Mouse (Mus musculus) monocyte, adult 5-6 weeks (primary cell): Measurements from ENCODE around the gene Utp15. TPM values are rescaled to one million over a fixed set of nuclear protein-coding genes. Genes with fewer than 3 reads are reported as not detected.
A peak's percentile ranks its signal among the peaks of the same experiment; 100 is the strongest.

Experiments
- ATAC-seq: fragments of 153-309, 156-312 bp; replicated peaks from 2 replicates; pipeline ENCODE4 v1.8.0; 2017; ENCODE audit warnings: mild to moderate bottlenecking; ENCODE audit not compliant: low TSS enrichment, insufficient number of reproducible peaks, severe bottlenecking, poor library complexity, low FRiP score
- total RNA-seq: library from RNA; stranded (forward); fragments of 200-1000, 200-491, 200-594 nt; gene quantifications from 3 replicates; pipeline ENCODE4 v1.2.3, GENCODE M21; 2017

The Utp15 gene
- 25.2 to 29.2 TPM (median 28.7 TPM) in 3 replicates for total RNA-seq

DNA sequence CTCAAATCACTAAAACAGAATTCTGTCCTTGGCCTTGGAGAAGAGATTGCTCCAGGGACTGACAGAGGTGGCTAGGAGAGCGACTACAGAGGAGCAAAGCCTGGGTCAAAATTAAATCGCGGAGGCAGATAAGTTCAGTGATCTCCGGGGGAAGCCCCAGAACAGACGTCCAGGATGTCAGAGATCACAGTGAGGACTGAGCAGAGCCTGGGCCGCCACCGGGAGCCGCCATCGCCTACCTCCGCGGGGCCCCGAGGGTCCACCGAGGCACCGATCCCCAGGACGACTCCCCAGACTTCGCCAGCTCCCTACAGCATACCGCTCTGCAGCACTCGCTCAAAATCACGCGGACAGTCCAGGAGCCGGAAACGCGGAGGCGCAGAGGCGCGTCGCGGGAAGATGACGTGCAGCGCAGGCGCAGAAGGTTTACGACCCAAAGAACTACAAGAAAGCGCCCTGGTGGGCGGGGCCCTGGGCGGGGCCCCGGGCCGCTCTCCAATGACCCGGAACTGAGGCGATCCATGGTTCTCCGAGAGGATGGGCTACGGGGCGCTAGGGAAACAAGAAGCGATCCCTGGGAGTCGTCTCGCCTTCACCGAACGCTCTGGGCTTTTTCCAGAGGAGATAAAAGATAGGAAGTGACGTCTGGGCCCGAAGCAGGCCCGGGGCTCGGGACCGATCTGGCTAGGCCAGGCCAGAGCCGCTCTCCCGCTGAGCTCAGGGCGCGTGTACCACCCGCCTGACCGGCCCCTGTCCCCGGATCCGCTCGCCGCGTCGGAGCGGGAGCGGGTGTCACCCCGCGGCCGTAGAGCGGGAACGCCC lies at the start of gene Utp15, which contains the start of gene Ankra2:
TSS of gene Utp15 (minus strand) at position 406 of the 822 bp plus-strand sequence.
TSS of gene Ankra2 (plus strand) at position 439 of the 822 bp plus-strand sequence.
- ATAC-seq = peak; percentile 88

GRCm38 (mm10) chr13:98311597-98311996 lies 48.8 kb upstream of the Utp15 start:
- no peak for ATAC-seq

DNA sequence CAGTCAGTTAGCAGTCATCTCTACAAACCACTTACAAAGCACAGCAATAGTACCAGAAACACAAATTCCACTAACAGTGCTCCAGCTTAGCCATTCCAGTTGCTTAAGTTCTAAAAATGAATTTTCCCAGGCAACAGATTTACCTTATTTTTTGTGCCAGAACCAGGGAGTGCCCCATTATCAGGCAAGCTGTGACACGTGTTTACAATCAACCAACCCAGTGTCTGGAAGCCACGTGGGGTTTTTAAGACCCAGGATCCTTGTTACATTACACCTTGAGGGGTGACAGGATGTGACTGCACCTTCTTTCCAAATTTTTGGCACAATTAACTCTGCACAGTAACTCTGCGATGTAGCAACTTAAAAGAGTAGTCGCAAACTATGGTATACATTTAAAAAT lies 45.9 kb upstream of the Utp15 start:
- ATAC-seq = no peak

DNA sequence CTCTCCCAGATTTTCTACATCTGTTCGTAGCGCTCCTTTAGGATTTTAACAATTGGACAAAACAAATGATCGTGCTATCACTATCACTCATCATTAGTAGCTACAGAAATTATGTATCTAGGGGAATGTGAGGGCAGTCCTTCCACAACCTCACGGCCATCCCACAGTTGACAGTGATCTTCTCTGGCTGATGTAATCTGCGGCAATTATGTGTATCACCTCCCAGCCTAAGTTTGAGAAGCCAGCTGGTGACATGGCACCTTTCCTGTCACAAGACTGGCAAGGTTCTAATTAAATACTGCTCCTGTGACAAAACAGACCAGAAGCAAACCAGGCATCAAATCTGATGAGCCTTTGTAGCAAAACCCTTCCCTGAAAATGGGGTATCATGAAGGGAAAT lies 45.2 kb upstream of the Utp15 start:
- no peak for ATAC-seq

GRCm38 (mm10) chr13:98306852-98307475 lies 44.1 kb upstream of the Utp15 start:
- ATAC-seq = no peak

DNA sequence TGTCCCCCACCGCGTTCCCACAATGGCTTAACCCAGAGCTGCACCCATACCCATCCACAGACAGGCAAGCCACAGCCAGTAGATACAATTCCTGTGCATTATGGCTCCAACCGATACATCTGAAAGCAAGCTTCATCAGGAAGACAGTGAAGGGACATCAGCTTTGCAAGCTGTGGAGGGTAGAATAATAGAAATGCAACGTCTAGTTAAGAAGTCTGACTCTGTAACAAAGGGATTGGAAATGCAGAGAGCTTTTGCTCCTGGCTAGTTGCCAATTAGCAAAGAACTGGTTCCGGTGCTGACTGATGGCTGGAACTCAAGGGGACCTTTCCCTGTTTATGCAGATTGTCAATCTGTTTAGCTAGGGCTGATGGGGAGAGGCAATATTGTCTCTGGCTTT lies 43.6 kb upstream of the Utp15 start:
- no peak for ATAC-seq

- no peak for ATAC-seq
These were observed 42.4 kb upstream of the Utp15 start for GRCm38 (mm10) chr13:98305257-98305656.

DNA sequence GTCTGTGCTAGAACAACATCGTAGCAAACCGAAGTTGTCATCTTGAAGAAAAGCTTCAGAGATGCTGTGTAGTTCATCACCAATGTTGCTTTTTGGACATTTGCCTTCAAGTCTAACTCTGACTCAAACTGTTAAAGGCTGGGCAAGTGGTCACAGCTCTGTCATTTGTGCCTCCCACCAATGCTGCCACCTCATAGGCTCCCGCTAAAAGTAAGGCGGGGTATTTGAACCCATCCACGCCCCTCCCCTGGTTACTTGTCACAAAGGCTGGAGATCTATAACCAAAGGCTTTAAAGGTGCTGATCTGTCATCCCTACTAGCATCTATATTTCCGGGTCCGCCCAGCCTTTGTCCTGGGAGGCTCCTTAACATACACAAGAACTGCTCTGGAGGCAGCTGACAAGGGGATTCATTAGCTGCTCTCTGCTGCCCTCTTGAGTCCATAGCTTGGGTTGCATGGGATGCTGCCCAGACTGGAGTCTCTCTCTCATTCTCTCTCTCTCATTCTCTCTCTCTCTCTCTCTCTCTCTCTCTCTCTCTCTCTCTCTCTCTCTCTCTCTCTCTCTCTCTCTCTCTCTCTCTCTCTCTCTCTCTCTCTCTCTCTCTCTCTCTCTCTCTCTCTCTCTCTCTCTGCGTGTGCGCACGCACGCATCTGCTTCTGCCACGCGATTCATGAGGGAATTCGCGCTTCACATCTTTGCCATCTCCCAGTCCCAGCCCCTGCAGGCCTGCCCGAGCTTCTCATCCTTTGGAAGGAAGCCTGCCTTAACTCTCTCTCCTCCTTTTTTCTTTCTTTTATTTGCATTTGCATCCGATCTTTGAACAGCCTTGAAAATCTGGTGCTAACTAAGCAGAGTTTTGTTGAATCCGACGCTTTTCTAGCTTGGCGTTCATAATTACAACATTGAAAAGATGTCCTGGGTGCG lies 36.3 kb upstream of the Utp15 start:
- ATAC-seq = peak; percentile 86

- ATAC-seq = no peak
These were observed 35.1 kb upstream of the Utp15 start for GRCm38 (mm10) chr13:98297883-98298482.

DNA sequence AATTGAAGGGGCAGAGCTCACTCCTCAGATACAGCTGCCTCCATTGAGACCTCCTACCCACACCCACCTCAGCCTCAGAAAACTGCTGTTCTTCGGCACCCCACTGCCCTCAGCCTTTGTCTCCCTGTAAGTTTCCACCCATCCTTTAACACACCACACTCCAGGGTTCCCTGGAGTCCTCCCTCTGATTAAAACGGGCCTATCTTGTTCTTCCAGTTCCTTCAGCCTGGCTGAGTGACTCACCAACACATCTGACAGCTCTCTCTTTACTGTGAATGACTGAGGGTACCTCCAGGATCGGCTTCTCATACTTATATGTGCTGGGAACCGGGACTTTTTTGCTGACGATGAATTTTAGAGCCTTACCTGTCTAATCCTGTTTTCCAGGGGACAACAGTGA lies 33.2 kb upstream of the Utp15 start:
- no peak for ATAC-seq

- ATAC-seq = peak; percentile 68
These were observed 28.9 kb upstream of the Utp15 start for GRCm38 (mm10) chr13:98291712-98292111.

DNA sequence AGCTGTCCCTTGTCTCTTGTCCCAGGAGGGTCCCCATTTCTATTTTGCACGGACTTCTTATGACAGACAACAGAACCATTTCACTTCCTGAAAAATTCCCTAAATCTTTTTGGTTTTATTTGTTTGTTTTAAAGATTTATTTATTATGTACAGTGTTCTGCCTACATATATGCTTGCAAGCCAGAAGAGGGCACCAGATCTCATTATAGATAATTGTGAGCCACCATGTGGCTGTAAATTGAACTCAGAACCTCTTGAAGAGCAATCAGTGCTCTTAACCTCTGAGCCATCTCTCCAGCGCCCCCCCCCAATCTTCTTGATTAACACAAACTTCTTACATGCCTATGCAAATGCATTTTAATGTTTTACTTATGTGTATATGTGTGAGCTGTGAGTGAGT lies 27.9 kb upstream of the Utp15 start:
- no peak for ATAC-seq

DNA sequence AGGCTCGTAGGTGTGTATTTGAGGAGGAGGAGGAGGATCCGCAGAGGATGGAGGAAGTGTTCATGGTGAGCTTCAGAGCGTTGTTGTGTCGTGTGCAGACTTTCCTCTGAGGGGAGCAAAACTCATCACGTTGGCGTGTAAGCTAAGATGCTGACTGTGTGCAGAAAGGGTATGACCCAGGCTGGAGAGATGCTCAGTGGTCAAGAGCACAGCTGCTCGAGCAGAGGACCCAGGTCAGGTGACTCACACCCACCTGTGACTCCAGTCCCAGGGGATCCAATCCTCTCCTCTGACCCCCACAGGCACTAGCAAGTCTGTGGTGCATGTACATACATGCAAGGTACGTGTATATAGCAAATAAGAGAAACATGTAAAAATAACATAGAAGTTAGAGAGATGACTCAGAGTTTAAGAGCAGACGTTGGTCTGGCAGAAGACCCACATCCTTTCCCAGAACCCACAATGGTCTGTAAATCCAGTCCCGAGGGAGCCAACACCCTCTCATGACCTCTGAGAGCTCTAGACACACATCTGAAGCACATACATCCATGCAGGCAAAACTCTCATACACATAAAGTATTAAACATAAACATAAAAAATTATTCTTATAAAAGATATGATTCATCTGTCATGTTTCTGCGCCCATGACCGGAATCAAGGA lies 18.3 kb upstream of the Utp15 start:
- ATAC-seq = no peak

DNA sequence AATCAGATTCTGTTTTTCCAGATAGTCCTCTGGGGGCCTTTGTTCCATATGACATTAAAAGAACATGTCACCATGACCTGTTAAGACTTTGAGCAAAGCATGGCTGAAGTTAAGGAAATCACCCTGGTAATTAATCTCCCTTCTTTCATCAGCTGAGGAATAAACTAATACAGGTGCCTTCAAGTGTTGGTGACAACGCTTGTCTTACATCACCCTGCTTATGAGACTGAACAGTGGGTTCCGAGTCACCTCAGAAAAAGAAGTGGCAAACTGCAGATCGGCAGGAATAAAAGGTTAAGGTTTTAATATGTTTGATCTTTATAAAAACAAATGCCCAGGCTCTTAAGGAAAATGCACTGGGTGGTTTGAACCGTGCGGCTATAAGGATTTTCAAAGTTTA lies 16.8 kb upstream of the Utp15 start, which contains the start of gene Gm21976:
TSS of gene Gm21976 (plus strand) at position 202 of the 400 bp plus-strand sequence.
- no peak for ATAC-seq

DNA sequence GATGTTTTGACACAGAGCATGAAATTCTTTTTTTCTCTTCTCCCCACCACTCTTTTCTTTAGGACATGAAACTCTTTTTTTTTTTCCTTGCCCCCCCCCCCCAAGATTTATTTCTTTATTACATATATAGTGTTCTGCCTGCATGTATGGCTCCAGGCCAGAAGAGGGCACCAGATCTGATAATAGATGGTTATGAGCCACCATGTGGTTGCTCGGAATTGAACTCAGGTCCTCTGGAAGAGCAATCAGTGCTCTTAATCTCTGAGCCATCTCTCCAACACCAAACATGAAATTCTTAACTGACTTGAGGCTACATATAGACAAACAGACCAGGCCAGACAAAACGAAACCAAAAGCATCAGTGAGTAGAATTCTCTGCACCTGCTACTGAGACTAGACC lies 14.7 kb upstream of the Utp15 start:
- ATAC-seq = no peak

DNA sequence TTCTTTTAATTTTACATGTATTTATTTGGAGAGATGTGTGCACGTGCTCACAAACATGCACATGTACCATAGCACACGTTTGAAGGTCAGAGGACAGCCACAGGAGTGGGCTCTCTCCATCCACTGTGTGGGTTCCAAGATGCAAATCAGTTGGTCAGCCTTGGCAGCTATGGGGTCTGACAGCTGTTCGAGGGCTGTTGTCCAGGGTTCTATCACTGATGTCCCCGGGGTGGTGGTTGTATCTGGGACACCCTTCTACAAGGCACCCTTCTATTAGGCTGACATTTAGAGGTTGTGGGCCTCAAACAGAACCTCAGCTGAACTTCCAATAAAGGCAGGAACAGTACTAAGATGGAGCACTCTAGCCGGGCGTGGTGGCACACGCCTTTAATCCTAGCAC lies 13.4 kb upstream of the Utp15 start:
- no peak for ATAC-seq

GRCm38 (mm10) chr13:98275646-98276045 lies 12.8 kb upstream of the Utp15 start:
- no peak for ATAC-seq

GRCm38 (mm10) chr13:98274023-98274422 lies 11.2 kb upstream of the Utp15 start:
- no peak for ATAC-seq
